Mouse (Mus musculus) myocyte (in vitro differentiated cells): ENCODE measurements around the gene Mboat2.

Source experiments
- CEBPB ChIP-seq: IDR thresholded peaks from 2 replicates; pipeline ENCODE4 v1.6.1; 2011; ENCODE audit warnings: mild to moderate bottlenecking, moderate library complexity; ENCODE audit not compliant: poor library complexity, insufficient read depth, severe bottlenecking
- E2F4 ChIP-seq: IDR thresholded peaks from one replicate; pipeline ENCODE4 v1.6.1; 2011; ENCODE audit warnings: mild to moderate bottlenecking, control low read depth, moderate library complexity; ENCODE audit not compliant: insufficient read depth
- MAX ChIP-seq: IDR thresholded peaks from one replicate; pipeline ENCODE4 v1.6.1; 2011; ENCODE audit warnings: low read depth, mild to moderate bottlenecking, control low read depth
- MYOD1 ChIP-seq, 3 experiments: IDR thresholded peaks; one replicate each; pipeline ENCODE4 v1.6.1; 2011; ENCODE audit warnings: control low read depth in 2 of 3, low read depth in 2 of 3, mild to moderate bottlenecking in 2 of 3, moderate library complexity in 1 of 3; ENCODE audit not compliant: insufficient read length in 2 of 3, control insufficient read depth in 1 of 3
- MYOG ChIP-seq, 3 experiments: IDR thresholded peaks; one replicate each; pipeline ENCODE4 v1.6.1; 2011; ENCODE audit warnings: control low read depth in 2 of 3, low read depth in 2 of 3, mild to moderate bottlenecking in 2 of 3; ENCODE audit not compliant: insufficient read length in 2 of 3, control insufficient read depth in 1 of 3, insufficient read depth in 1 of 3
- POLR2A ChIP-seq: IDR thresholded peaks from one replicate; pipeline ENCODE4 v1.6.1; 2011; ENCODE audit warnings: low read depth, mild to moderate bottlenecking, control low read depth, moderate library complexity; ENCODE audit not compliant: insufficient read length
- POLR2AphosphoS2 ChIP-seq: IDR thresholded peaks from one replicate; pipeline ENCODE4 v1.6.1; 2011; ENCODE audit warnings: low read depth, control low read depth; ENCODE audit not compliant: insufficient read length
- SRF ChIP-seq: IDR thresholded peaks from one replicate; pipeline ENCODE4 v1.6.1; 2011; ENCODE audit warnings: low read depth; ENCODE audit not compliant: control insufficient read depth, insufficient read length
- TCF12 ChIP-seq: IDR thresholded peaks from one replicate; pipeline ENCODE4 v1.6.1; 2011; ENCODE audit warnings: mild to moderate bottlenecking, control low read depth; ENCODE audit not compliant: poor library complexity, insufficient read depth, severe bottlenecking
- TCF3 ChIP-seq: IDR thresholded peaks from one replicate; pipeline ENCODE4 v1.6.1; 2011; ENCODE audit warnings: low read depth, control low read depth; ENCODE audit not compliant: insufficient read length
- USF1 ChIP-seq: IDR thresholded peaks from one replicate; pipeline ENCODE4 v1.6.1; 2011; ENCODE audit warnings: low read depth, mild to moderate bottlenecking, control low read depth, moderate library complexity

DNA sequence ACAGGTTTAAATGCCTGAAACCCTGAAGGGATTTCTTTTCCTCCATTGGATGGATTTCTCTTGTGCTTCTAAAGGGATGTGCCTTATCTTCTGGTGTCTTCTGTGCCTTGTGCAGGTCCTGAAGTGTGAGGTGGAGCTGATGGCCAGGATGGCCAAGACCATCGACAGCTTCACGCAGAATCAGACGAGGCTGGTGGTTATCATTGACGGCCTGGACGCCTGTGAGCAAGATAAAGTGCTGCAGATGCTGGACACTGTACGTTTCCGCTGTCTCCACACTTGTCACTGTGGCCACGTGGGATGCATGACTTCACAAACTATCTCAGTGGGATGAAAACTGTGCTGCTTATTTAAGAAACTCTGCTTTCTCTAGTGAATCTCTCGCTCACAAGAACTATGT is 179.3 kb downstream of the Mboat2 start:
- TF ChIP-seq MAX (no peak), POLR2A (no peak), E2F4 (no peak), MYOG (IDR thresholded peaks at IDR 0.05; ENCODE audit: control insufficient read depth in 1 of 3, insufficient read depth in 1 of 3, insufficient read length in 2 of 3, low read depth in 2 of 3) (no peak), POLR2AphosphoS2 (no peak), CEBPB (no peak), USF1 (no peak), SRF (no peak), TCF12 (no peak), TCF3 (no peak), MYOD1 (IDR thresholded peaks at IDR 0.05; ENCODE audit: control insufficient read depth in 1 of 3, insufficient read length in 2 of 3, low read depth in 2 of 3) (no peak)
